Mouse (Mus musculus): ENCODE data around the gene 1700019N19Rik. TPM values are rescaled to one million over a fixed set of nuclear protein-coding genes. Genes with fewer than 3 reads are reported as not detected.

The 1700019N19Rik gene
- 1.7 and 2.9 TPM in 2 replicates for polyA plus RNA-seq (2012; rRNA removed)

GRCm38 (mm10) chr19:58794284-58794683, at the start of gene 1700019N19Rik:
TSS of gene 1700019N19Rik (minus strand) at chr19:58794461.
- DNase-seq (ENCODE audit: low spot score), result no peak

GRCm38 (mm10) chr19:58843606-58844005, 49.3 kb upstream of the 1700019N19Rik start:
- DNase-seq (ENCODE audit: low spot score), result no peak

- no peak for DNase-seq (ENCODE audit: low spot score)
These were observed 46.5 kb upstream of the 1700019N19Rik start for GRCm38 (mm10) chr19:58840721-58841271.

- DNase-seq (ENCODE audit: low spot score), result no peak
These were observed 45.5 kb upstream of the 1700019N19Rik start for GRCm38 (mm10) chr19:58839806-58840205.

GRCm38 (mm10) chr19:58839345-58839744, 45.1 kb upstream of the 1700019N19Rik start:
- DNase-seq (ENCODE audit: low spot score), result no peak

- DNase-seq (ENCODE audit: low spot score), result no peak
These were observed 44.4 kb upstream of the 1700019N19Rik start for GRCm38 (mm10) chr19:58838706-58839105.

- DNase-seq (ENCODE audit: low spot score), result no peak
These were observed 39.4 kb upstream of the 1700019N19Rik start for GRCm38 (mm10) chr19:58833639-58834180.

- no peak for DNase-seq (ENCODE audit: low spot score)
These were observed 38.7 kb upstream of the 1700019N19Rik start for GRCm38 (mm10) chr19:58832988-58833387.

- DNase-seq (ENCODE audit: low spot score), result no peak
These were observed 37.1 kb upstream of the 1700019N19Rik start for GRCm38 (mm10) chr19:58831280-58831922.

- DNase-seq (ENCODE audit: low spot score), result no peak
These were observed 35.9 kb upstream of the 1700019N19Rik start for GRCm38 (mm10) chr19:58830182-58830581.

GRCm38 (mm10) chr19:58829575-58829974, 35.3 kb upstream of the 1700019N19Rik start:
- DNase-seq (ENCODE audit: low spot score), result no peak

GRCm38 (mm10) chr19:58827656-58828055, 33.4 kb upstream of the 1700019N19Rik start:
- DNase-seq (ENCODE audit: low spot score), result no peak

GRCm38 (mm10) chr19:58824316-58824715, 30.1 kb upstream of the 1700019N19Rik start:
- DNase-seq (ENCODE audit: low spot score), result no peak

GRCm38 (mm10) chr19:58823301-58823700, 29.0 kb upstream of the 1700019N19Rik start:
- DNase-seq (ENCODE audit: low spot score), result no peak

GRCm38 (mm10) chr19:58822454-58823200, 28.4 kb upstream of the 1700019N19Rik start:
- DNase-seq (ENCODE audit: low spot score), result no peak

GRCm38 (mm10) chr19:58818571-58819415, 24.5 kb upstream of the 1700019N19Rik start:
- no peak for DNase-seq (ENCODE audit: low spot score)

- no peak for DNase-seq (ENCODE audit: low spot score)
These were observed 23.1 kb upstream of the 1700019N19Rik start for GRCm38 (mm10) chr19:58817398-58817797.

- DNase-seq (ENCODE audit: low spot score), result no peak
These were observed 22.3 kb upstream of the 1700019N19Rik start for GRCm38 (mm10) chr19:58816453-58817041.

GRCm38 (mm10) chr19:58815179-58815922, 21.1 kb upstream of the 1700019N19Rik start:
- DNase-seq (ENCODE audit: low spot score), result no peak

- DNase-seq (ENCODE audit: low spot score), result no peak
These were observed 16.3 kb upstream of the 1700019N19Rik start for GRCm38 (mm10) chr19:58810536-58810935.

All from urinary bladder, adult 2 months (tissue).